Mouse (Mus musculus) gastrocnemius, adult 8-10 months (tissue): ENCODE measurements around the gene Asap3. TPM values are rescaled to one million over a fixed set of nuclear protein-coding genes. Genes with fewer than 3 reads are reported as not detected.

Experiments
- DNase-seq, 2 experiments: peaks; one replicate each; pipeline ENCODE4 v3.0.0; 2022; ENCODE audit warnings: low spot score in 2 of 2
- total RNA-seq, 4 experiments: library from RNA; stranded (reverse); gene quantifications; 2 replicates each; pipeline ENCODE4 v1.2.4; 2022

The Asap3 gene
- total RNA-seq, 4 experiments from 2014 or later, result 0.92 to 1.3 (median 1.1) TPM

GRCm38 (mm10) chr4:136249332-136249647 is 43.1 kb downstream of the Asap3 start:
- DNase-seq, result no peak

GRCm38 (mm10) chr4:136249780-136250179 is 43.6 kb downstream of the Asap3 start:
- DNase-seq, result peak; percentile 66 to 78

DNA sequence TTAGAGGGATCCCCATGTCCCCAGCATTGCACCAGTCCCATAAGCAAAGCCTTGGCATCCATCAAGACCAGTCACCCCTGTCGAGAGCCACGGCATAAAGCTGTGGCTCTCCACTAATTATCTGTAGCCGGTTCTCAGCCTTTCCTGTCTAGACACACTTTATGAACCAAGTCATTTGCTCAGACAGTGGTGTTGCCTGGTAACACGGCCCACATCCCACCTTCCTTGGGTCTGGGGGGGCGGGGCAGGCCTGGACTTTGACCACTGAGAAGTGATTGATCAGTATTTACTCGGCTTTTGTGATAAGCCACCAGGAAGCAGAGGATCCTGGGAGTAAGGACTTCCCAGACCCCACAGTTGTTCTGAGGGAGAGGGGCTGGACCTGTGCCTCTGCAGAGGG is 49.8 kb downstream of the Asap3 start:
- DNase-seq, result no peak

DNA sequence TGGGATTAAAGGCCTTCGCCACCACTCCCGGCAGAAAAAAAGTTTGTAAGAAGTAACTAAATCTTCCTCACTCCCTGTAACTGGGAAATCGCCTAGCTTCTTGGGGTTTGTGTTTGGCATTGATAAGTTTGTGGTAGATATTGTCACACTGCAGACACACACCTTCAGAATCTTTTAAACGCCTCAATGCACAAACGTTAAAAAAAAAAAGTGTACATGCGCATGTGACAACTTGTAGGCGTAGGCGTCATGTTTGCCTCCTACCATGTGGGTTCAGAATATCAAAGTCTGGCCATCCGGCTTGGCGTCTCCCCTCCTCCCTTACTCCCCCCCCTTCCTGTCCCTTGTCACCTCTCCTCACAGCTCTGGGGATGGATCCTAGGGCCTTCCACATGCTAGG is 50.5 kb downstream of the Asap3 start:
- DNase-seq, result no peak

DNA sequence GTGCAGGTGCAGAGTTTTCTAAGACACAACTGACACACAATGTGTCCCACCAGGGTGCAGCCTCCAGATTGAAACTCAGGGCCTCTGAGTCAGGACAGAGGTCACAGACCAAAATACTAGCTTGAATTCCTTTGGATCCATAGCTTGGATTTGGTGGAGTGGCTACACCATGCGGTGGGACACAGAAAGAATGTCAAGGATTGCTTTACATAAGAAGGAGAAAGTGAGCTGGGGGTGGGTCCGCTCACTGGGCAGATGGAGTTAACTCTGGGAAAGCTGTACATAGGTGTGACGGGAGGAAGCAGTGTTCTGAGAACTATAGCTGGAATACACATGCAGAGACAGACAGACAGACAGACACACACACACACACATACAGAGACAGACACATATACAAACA is 53.8 kb downstream of the Asap3 start:
- no peak for DNase-seq

DNA sequence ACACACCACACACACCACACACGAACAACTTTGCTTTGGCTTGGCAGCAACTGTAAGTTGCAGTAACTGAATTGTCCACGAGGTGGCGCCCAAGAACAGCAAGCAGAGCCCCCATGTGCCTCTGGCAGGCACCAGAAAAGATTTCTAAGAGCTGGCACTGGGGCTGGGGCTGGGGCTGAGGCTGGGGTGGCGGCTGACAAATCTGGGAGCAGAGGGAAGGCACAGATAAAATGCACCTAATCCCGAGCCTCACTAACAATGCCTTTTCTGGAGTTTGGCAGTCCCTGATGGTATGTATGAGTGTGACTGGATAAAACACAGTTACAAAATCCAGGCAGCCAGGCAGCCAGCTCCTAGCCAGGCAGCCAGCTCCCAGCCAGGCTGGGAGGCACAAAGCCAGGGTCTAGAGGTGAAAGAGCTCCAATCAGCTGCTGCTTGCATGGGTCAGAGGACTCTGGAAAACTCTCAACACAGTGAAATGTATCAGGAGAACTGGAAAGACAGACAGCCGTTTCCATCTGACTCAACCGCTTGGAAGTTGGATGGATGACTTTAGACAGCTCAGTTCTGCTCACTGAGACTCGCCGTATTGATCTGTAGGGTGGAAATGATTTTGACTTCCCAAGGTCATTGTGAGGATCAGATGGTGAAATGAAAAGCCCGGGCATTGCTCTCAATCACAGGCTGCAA is 54.5 kb downstream of the Asap3 start:
- DNase-seq, result peak; percentile 69 to 77

DNA sequence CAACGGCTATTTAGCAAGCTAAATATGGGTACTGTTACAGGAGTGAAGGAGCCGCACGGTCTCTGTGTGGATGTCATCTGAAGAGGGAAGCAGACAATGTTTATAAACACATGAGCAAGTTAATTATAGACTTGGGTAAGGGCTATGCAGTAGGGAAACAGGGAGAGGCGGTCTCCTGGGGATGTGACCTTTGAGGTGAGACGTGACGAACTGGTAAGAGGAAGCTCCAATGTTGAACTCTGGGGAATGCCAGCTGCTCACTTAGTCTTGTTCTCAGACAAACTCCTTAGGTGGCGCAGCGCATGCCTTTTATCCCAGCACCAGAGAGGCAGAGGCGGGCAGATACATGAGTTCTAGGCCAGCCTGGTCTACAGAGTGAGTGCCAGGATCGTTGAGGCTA is 55.7 kb downstream of the Asap3 start:
- peak in 1 of 2 experiments; percentile 49 for DNase-seq

DNA sequence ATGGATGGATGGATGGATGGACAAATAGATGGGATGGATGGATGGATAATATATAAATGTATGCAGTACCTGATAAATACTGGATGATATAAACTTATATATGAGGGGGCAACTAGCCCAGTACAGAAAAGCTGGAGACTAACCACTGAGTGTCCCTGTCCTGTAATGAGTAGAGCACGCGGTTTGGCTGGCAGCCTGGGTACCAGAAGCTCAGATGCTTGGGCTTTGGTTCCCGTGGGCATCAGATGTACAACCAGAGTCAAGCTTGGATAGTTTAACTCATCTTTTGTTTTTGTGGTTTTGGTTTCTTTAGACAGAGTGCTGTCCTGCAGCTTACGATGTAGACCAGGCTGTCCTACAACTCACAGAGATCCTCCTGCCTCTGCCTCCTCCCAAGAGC is 57.4 kb downstream of the Asap3 start:
- no peak for DNase-seq

GRCm38 (mm10) chr4:136266716-136267343 is 60.7 kb downstream of the Asap3 start:
- DNase-seq, result no peak

DNA sequence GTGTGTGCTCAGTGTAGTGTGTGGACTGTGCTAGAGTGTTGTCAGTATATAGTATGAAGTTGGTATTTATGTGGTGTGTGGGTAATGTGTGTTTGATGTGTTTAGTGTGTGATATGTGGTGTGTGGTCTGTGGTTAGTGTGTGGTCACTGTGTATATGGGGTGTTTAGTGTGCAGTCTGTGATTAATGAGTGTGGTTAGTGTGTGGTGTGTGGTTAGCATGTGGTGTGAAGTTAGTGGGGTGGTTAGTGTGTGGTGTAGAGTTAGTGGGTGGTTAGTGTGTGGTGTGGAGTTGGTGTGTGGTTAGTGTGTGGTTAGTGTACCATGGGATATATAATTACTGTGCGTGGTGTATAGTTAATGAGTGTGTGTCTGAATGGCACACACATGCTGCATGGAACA is 62.7 kb downstream of the Asap3 start:
- DNase-seq, result no peak

- DNase-seq, result peak; percentile 21 to 51
Measured at GRCm38 (mm10) chr4:136270648-136271047, 64.5 kb downstream of the Asap3 start.

DNA sequence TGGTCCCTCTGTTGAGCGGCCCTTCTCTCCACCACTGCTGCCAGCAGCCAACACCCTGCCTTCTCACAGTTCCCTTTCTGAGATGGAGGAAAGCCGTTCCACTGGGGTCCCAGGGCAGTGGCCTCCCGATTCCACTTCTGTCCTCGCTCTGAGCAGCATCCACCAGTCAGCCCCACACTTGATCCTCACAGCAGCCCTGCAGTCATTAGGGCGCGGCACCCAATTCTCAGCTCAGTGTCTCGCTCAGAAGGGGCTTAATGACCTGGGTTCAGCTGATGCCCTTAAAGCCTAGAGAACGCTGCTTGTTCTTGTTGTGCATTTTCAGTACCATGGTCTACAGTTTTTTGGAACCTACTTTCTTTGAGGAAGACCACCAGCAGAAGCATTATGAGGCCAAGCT is 74.9 kb downstream of the Asap3 start:
- DNase-seq, result no peak

GRCm38 (mm10) chr4:136281611-136282010 is 75.4 kb downstream of the Asap3 start:
- DNase-seq, result peak; percentile 28 to 34

- no peak for DNase-seq
Measured at GRCm38 (mm10) chr4:136282621-136283480, 76.7 kb downstream of the Asap3 start.

DNA sequence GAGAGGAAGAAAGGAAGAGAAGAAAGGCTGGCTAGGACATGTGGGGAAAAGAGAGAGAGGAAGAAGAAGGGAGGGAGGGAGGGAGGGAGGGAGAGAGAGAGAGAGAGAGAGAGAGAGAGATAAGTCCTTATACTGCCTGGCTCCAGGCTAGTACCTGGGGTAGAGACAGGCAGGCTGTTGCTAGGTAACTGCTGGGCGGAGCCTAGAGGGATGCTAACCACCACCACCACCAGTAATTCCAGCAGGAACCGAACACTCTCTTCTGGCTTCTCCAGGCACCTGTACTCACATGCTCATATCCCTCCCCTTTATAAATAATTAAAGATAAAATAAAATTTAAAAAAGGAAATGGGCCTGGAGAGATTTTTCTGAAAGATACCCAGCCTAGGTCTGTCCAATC is 77.6 kb downstream of the Asap3 start:
- no peak for DNase-seq

DNA sequence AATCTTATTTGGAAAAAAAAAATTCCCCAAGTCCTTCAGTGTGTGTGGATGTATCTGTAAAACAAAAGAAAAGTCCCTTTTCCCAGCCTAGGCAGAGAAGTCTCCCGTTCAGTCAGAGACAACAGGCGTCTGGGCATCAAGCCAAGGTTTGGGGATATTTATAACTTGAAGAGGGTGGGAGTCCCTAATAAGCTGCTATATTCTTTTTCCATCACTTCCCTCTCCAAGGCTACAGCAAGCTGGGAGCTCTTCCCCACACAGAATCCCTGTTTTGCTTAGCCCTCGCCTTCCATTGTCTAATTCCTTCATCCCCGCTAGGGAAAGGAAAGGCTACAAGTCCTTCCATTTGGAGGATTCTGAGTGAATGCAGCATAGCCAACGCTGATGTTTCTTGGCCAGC is 78.3 kb downstream of the Asap3 start, which contains the start of gene Zfp46:
Zfp46 (plus strand) TSS at position 229 of the 400 bp plus-strand sequence.
- peak; percentile 57 to 74 for DNase-seq

DNA sequence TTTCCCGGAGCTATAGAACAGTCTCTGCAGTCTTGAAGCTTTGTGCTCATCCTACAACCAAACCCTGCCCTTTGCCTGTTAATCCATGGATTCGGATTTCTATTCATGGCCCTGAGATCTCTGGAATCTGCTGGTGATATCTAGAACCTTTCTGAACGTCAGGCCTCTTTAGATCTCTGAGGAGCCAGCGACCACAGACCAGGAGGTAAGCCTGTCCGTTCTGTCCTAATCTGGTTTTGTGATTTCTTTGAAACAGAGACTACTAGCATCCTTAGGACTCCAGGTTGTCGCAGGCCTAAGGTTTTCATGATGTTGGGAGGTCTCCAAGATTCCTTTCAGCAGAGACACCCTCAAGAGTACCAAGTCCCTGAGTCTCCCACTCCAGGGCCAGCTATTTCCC is 78.7 kb downstream of the Asap3 start:
- peak in 1 of 2 experiments; percentile 7 for DNase-seq

DNA sequence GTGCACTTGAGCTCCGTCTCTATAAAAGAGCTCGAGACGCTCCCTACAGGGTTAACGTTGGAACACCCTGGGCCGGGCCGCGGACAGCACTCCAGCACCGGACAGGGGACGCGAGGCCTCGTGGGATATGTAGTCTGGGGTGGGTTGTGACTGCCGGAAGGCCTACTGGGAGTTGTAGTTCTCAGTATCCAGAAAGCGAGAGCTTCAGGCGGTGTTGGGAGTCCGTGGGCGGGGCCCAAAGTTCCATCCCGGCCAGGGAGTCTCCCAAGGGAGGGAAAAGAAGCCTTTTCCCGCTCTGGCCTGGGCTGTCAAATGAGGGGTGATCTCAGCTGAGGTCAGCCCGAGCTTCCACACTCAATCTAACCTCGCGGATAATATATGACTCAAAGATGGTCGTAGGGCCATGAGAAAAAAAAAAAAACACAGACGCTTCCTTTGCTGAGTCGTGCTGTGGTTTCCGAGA is 79.2 kb downstream of the Asap3 start:
- DNase-seq, result peak; percentile 94 to 95

GRCm38 (mm10) chr4:136285811-136286371 is 79.7 kb downstream of the Asap3 start:
- peak; percentile 92 to 94 for DNase-seq

DNA sequence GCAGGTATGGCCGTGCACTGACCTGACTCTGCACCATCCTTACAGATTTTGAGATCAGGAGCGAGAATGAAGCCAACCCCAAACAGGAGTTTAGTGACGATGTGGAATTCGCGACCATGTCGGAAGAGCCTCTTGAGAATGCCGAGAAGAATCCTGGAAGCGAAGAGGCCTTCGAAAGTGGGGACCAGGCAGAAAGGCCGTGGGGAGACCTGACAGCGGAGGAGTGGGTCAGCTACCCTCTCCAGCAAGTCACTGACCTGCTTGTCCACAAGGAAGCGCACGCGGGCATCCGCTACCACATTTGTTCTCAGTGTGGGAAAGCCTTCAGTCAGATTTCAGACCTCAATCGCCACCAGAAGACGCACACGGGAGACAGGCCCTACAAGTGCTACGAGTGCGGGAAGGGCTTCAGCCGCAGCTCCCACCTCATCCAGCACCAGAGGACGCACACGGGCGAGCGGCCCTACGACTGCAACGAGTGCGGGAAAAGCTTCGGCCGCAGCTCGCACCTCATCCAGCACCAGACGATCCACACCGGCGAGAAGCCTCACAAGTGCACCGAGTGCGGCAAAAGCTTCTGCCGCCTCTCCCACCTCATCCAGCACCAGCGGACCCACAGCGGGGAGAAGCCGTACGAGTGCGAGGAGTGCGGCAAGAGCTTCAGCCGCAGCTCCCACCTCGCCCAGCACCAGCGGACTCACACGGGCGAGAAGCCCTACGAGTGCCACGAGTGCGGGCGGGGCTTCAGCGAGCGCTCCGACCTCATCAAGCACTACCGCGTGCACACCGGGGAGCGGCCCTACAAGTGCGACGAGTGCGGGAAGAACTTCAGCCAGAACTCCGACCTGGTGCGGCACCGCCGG is 84.0 kb downstream of the Asap3 start:
- DNase-seq, result no peak
